Mouse (Mus musculus) left cerebral cortex, adult 2 months (tissue): ENCODE data around the gene Tmem38a. TPM values are rescaled to one million over a fixed set of nuclear protein-coding genes. Genes with fewer than 3 reads are reported as not detected.
A peak's percentile ranks its signal among the peaks of the same experiment; 100 is the strongest.

Experiments
- DNase-seq, 2 experiments: peaks; one replicate each; pipeline ENCODE4 v3.0.0; 2021 to 2022; ENCODE audit warnings: low spot score in 2 of 2, mixed read lengths in 1 of 2; ENCODE audit errors: extremely low spot score in 1 of 2
- H3K27ac ChIP-seq: fragments of 200-600 bp; 2 replicates; pipeline ENCODE4 v1.8.1; 2022
- H3K4me3 ChIP-seq: fragments of 200-600 bp; 2 replicates; pipeline ENCODE4 v1.8.1; 2022
- CTCF ChIP-seq: fragments of 200-600 bp; IDR thresholded peaks from 2 replicates; pipeline ENCODE4 v1.8.1; 2022; ENCODE audit warnings: antibody characterized with exemption, mild to moderate bottlenecking, moderate library complexity
- intact Hi-C: fragments of 180-260 bp; cut with DNase I; formaldehyde crosslinking; loops from one replicate; pipeline ENCODE4 v1.15.1; 2025
- long read RNA-seq, 2 experiments: library from polyadenylated mRNA; stranded (forward); transcript quantifications; one replicate each; pipeline ENCODE4 v2.0.0; 2021; ENCODE audit warnings: borderline mapping rate in 2 of 2
- total RNA-seq, 2 experiments: library from RNA; stranded (reverse); gene quantifications; 2 replicates each; pipeline ENCODE4 v1.2.3; 2021

Tmem38a gene
- total RNA-seq: 100 to 1,000 TPM; 103 to 108 TPM
- long read RNA-seq, experiment 1, transcript Tmem38a-201 (6 exons, 2,124 nt): major isoform, 131 of 180 reads
- long read RNA-seq, experiment 1, partial matches to known transcripts: 7 of 180 reads
- long read RNA-seq, experiment 1, other reads (novel, unspliced or antisense): 42 of 180 reads
- long read RNA-seq, experiment 2, transcript Tmem38a-201 (6 exons, 2,124 nt): major isoform, 100 of 138 reads
- long read RNA-seq, experiment 2, partial matches to known transcripts: 22 of 138 reads
- long read RNA-seq, experiment 2, other reads (novel, unspliced or antisense): 16 of 138 reads

DNA sequence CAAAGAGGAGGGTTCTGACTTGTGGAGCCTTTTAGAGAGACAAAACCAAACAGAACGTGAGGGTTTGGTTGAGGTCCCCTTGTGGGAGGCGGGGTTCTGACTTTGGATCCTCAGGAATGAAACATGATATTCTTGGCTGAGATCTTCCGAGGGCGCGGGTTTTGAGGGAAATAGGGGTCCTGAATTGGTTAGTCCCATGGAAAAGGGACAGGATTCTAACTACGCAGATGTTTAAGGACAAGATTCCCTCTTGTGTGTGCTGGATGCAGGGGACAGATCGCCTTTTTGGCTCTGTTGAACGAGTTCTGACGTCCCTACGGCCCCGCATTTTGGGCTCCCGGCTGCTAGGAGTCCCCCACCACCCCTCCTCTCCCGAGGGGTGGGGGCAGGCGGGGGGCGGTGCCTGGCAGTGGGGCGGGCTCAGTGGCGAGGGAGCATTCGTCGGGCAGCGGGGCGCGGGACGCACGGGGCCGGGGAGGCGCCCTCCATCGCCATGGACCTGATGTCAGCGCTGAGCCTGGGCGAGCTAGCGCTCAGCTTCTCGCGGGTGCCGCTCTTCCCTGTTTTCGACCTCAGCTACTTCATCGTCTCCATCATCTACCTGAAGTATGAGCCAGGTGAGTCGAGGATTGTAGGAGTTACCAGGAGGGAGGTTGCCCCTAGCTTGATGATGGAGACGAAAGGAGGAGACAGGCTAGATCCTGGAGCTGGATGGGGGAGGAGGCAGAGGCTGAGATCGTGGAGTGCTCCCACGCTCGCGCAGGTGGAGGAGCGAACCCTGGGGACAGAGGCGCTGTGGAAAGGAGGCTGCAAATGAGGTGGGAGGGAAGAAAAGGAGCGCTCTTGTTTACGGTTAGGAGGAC lies at the start of gene Tmem38a:
Gene Tmem38a, plus strand, starts transcription at position 445 of the 863 bp plus-strand sequence.
- DNase-seq: peak; percentile 81 to 85
- Histone ChIP-seq H3K27ac (peak within 1 kb of the TSS; percentile 96), H3K4me3 (peak within 1 kb of the TSS; percentile 59)
- no peak for TF ChIP-seq CTCF
- intact Hi-C loops: loop anchor here (1.0 to 2.0 kb wide), 2 partner anchors 24 to 79 kb away; partner anchors contain the start of genes Med26 and Slc35e1

DNA sequence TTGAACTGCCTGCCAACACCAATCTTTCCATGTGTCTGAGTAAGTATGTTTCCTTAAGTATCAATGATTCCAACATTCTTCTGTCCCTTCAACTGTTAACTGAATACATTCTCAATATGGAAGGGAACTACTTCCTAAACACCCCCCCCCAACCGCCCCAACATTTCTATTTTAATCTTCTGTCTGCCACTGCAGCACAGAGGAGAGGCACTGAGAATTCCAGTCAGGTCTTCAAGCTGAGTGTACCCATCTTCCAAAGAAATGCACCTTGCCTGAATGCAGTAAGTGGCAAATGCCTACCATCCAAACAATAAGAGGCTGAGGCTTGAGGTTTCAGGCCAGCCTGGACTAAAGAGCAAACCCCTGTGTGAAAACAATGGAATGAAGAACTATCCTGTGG lies 39.8 kb upstream of the Tmem38a start:
- intact Hi-C loops: no loop called here
- DNase-seq: no peak
- no peak overlapping the region for H3K4me3 ChIP-seq
- no peak for TF ChIP-seq CTCF
- H3K27ac ChIP-seq: peak overlapping the region; percentile 12; the same call in 1 of the 2 replicates

DNA sequence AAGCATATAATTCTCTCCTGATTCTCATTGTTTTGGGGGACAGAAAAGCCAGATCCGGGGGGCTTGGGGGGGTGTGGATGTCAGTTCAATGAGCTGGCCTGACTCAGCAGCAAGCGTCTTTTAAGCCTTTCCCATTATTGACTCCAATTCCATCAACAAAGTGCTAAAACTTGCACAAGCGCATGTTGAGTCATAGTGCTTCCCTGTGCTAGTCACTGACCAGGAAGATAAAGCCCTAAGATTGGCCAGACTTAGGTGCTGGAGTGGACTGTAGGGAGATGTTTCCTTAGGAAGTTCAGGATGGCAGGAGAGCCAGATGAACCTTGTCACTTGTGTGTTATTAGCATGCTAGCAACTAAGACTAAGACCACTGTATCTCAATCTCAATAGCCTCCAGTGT lies 37.0 kb upstream of the Tmem38a start:
- Histone ChIP-seq H3K27ac (no peak overlapping the region), H3K4me3 (no peak overlapping the region)
- no peak for TF ChIP-seq CTCF
- intact Hi-C loops: no loop called here
- DNase-seq: no peak

DNA sequence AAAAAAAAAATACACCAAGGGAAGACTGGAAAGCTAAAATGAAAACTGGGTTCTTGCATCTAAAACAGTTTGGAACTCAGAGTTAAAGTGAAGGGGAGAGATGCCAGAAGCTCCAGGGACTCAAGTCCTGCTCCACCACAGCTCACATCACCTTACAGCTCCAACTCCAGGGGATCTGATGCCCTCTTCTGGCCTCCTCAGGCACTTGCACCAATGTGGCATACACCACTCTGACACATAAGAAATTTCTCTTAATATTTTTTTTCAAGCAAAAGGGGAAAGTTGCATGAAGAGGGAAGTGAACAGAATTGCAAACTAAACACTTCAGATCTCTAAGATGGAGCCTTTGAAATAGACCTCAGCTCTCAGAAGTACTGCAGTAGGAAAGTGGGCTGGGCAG lies 32.6 kb upstream of the Tmem38a start:
- Histone ChIP-seq H3K27ac (no peak overlapping the region), H3K4me3 (no peak overlapping the region)
- TF ChIP-seq CTCF: peak; percentile 28
- intact Hi-C loops: no loop called here
- no peak for DNase-seq

DNA sequence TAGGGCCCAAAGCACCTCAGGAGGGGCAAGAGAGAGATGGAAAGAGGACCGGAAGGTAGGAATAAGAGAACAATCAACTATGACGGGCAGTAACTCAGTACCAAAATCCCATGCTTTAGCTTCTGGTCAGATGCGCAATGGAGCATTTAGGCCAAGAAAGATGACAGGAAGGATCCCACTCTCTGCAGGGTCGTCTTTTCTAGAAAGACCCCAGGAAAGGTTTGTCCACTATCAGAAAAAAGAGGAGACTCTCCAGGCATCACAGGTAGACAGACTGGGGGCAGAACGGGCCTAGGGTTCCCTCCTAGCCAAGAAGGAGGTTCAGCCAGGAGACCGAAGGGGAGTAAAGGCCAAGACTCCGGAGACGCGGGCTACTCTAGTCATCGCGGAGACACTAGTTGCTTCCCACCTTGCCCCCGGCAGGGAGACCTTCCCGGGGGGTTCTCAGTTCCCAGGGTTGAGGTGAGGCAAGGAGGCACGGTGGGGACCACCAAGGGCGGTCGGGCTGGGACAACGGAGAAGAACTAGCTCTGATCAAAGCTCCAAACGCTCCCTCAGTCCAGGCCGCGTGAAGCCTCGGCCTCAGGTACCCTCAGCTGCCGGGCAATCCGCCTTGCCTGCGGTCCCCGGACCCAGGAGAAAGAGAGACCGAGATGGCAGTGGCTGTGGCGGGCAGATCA lies 24.6 kb upstream of the Tmem38a start:
- Histone ChIP-seq H3K4me3 (peak overlapping the region; percentile 71), H3K27ac (peak overlapping the region; percentile 75)
- peak in 1 of 2 experiments; percentile 17 for DNase-seq
- intact Hi-C loops: no loop called here
- no peak for TF ChIP-seq CTCF

DNA sequence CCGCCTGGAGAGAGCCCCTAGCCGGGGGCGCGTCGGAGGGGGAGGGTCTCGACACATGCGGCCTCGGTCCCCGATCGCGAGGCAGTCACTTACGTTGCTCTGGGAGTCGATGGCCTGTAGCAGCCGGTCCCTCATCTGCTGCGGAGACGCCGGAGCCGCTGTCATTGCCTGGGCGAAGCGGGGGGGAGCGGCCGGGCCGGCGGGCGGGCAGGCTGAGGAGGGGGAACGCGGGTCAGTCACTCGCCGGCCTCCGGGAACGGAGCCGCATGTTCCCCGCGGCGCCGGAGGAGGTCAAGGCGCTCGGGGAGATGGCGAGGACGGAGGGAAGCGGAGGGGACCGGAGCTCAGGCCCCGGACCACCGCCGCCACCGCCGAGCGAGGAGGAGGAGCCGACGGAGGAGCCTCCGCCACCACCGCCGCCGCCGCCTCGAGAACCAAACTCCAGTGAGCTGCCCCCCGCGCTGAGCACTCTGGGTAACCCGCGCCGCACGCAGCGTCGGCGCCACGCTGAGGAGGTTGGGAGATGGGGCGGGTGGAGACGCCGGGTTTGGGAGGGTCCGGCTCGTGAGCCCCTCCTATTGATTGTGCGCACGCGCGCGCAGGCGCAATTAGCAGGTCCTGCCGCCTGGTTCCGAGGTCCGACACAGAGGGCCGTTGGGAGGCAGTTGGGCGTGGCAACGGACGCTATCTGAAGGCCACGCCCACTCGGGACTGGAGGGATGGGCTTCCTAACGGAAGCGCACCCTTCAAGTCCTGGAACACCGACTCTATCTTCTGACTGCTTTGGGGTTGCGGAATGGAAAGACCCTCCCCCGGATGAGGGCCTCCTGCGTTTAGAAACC lies 23.8 kb upstream of the Tmem38a start, which contains the start of gene Med26:
Gene Med26, minus strand, starts transcription at position 469 of the 842 bp plus-strand sequence.
- no peak; the same call in 1 of the 2 replicates for TF ChIP-seq CTCF
- DNase-seq: peak; percentile 97 to 99
- Histone ChIP-seq H3K4me3 (peak within 1 kb of the TSS; percentile 71), H3K27ac (peak within 1 kb of the TSS; percentile 85)
- intact Hi-C loops: loop anchor here (1.0 kb wide), 2 partner anchors 23 to 56 kb away; partner anchors contain the start of genes Slc35e1 and Smim7

DNA sequence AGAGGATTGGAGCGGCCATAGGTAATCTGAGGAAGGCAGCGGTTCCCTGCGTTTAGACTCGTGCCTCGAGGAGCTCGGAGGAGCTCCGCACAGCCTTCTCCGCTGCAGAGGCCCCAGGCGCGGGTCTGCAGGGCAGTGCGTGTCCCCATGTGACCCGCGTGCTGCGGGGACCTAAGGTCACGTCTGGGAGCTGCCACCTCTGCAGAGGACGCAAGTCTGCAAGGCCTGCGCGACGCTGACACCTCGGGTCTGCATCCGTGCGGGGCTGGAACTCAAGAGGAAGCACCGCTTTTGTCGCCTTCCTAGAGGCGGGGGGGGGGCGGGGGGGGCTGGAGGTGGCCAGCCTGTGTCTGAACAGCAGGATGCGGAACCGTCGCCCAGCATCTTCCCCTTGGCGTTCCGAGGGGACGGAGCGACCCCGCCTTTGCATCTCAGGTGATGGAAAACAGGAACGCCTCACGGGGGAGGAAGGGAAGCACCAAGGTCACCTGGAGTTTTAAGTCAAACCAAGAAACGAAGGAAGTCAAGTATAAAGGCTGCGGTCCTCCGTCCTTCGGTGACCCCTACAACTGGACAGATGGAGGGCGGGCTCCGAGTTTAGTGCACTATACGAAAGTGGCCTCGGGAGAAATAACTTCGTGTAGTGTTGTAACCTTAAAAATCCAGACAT lies 23.1 kb upstream of the Tmem38a start:
- peak overlapping the region; percentile 71 for H3K4me3 ChIP-seq
- no peak for TF ChIP-seq CTCF
- no peak for DNase-seq
- H3K27ac ChIP-seq: peak overlapping the region; percentile 85
- intact Hi-C loops: loop anchor here (1.0 kb wide), 2 partner anchors 23 to 56 kb away; partner anchors contain the start of genes Slc35e1 and Smim7

DNA sequence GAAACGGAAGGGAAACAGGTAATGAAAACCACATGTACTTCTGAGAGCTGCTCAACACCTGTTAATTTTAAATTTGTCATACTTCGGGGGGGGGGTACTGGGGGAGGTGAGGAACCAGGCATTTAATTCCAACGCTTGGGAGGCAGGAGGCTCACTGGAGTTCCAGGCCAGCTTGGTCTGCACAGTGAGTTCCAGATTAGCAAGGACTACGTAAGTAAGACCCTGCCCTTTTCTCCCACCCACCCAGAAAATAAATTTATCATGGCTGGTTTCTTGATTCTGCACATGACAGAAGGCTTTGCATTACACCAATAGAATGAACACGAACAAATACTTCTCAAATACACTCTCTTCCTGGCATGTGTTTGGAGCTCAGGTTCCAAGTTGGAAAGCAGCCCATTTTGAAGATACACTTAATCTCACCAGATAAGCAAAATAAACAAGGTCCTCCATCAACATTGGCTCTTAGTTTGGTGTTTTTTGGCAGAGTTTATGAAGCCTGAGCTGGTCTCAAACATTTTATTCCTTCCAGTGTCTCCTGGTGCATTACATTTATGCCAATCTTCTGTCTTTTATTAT lies 22.5 kb upstream of the Tmem38a start:
- TF ChIP-seq CTCF: no peak
- no peak overlapping the region for H3K27ac ChIP-seq
- no peak for DNase-seq
- intact Hi-C loops: no loop called here
- peak overlapping the region; percentile 71 for H3K4me3 ChIP-seq

DNA sequence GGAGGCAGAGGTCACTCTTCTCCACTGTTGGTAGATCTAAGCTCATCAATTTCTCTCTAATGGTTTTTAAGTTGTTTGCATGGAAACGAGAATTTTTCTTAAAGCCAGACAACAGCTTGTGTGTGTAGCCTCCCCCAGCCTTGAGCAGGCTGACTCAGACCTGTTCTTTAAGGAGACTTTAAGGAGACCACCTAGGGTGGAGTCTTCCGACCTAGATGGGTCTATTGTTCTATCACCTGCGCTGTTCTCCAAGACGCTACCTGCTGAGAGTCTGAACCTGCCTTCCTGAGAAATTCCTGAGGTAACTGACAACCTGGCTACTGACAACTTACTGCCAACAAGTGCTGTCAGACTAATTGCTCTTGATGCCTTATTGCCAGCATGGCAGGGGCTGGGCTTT lies 16.1 kb upstream of the Tmem38a start:
- H3K4me3 ChIP-seq: no peak overlapping the region
- no peak for TF ChIP-seq CTCF
- H3K27ac ChIP-seq: no peak overlapping the region
- intact Hi-C loops: no loop called here
- no peak for DNase-seq

DNA sequence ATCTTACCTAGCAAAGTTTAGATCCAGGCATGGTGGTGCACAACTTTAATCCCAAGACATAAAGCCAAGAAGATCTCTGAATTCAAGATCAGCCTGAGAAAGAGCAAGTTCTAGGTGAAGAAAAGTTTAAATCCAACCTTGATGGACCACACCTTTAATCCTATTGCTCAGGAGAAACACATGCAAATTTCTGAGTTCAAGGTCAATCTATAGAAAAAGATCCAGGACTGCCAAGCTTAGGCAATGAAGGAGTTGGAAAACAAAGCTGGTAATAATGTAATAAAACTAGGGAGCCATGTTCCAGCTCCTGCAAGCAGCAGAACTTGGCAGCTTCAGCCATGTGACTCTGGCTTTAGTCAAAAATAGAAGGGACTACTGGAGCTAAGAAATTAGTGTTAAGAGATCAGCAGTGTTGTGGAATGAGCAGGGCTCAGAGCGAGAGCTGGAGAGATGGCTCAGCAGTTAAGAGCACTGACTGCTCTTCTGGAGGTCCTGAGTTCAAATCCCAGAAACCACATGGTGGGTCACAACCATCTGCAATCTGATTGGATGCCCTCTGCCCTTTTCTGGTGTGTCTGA lies 10.7 kb upstream of the Tmem38a start:
- intact Hi-C loops: no loop called here
- TF ChIP-seq CTCF: no peak
- DNase-seq: no peak
- no peak overlapping the region for H3K27ac ChIP-seq
- no peak overlapping the region for H3K4me3 ChIP-seq
